Mouse (Mus musculus): ENCODE data around the gene Nfyb.

DNA sequence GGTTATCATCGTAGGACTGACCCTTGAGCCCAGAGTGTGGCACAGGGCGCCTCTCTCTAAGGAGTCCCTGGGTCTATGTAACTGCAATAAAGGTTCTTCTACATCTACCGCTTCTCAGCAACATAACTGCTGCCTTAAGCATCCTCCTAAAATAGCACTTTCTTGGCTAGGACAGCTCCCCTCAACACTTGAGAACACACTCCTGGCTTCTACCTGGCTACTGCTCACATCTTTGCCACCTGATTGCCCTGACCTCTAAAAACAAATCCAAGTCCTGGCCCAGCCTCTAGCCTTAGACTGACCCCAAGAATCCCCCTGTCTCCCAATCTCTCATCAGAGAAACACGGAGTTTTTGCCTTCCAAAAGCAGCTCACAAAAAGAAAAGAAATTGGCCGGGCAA is 10.9 kb upstream of the Nfyb start:
- TF ChIP-seq CTCF (IDR thresholded peaks at IDR 0.05; ENCODE audit: control insufficient read depth, insufficient read depth, low read length) (no peak), POLR2A (IDR thresholded peaks at IDR 0.05; ENCODE audit: borderline replicate concordance, control insufficient read depth, low read depth, low read length) (no peak)

All from bone marrow, adult 2 months (tissue).